Mouse (Mus musculus) limb, embryonic 12.5 days (tissue): ENCODE results near the gene Dgkg. TPM values are rescaled to one million over a fixed set of nuclear protein-coding genes. Genes with fewer than 3 reads are reported as not detected.

Experiments used
- ATAC-seq: fragments of 200-750 bp; cut with Nextera tagmentation; 2 replicates; pipeline ENCODE4 v1.8.0; 2017; ENCODE audit warnings: low read depth, moderate TSS enrichment; ENCODE audit not compliant: insufficient number of reproducible peaks, insufficient read depth, low FRiP score, low TSS enrichment
- H3K27ac ChIP-seq: fragments of 300-500 bp; sonication (generic); 2 replicates; pipeline ENCODE4 v1.5.1; 2016; ENCODE audit warnings: mild to moderate bottlenecking, moderate library complexity
- H3K27me3 ChIP-seq: fragments of 300-500 bp; sonication (generic); 2 replicates; pipeline ENCODE4 v1.6.1; 2016; ENCODE audit warnings: mild to moderate bottlenecking, moderate library complexity
- H3K36me3 ChIP-seq: fragments of 300-500 bp; sonication (generic); 2 replicates; pipeline ENCODE4 v1.6.1; 2016; ENCODE audit warnings: mild to moderate bottlenecking, moderate library complexity
- H3K4me1 ChIP-seq: fragments of 300-500 bp; sonication (generic); replicated peaks from 2 replicates; pipeline ENCODE4 v1.6.1; 2016
- H3K4me2 ChIP-seq: fragments of 300-500 bp; sonication (generic); 2 replicates; pipeline ENCODE4 v1.6.1; 2016; ENCODE audit warnings: mild to moderate bottlenecking, moderate library complexity
- H3K4me3 ChIP-seq: fragments of 300-500 bp; sonication (generic); replicated peaks from 2 replicates; pipeline ENCODE4 v1.5.1; 2016; ENCODE audit warnings: mild to moderate bottlenecking
- H3K9ac ChIP-seq: fragments of 300-500 bp; sonication (generic); replicated peaks from 2 replicates; pipeline ENCODE4 v1.6.1; 2016; ENCODE audit warnings: mild to moderate bottlenecking, moderate library complexity
- H3K9me3 ChIP-seq: fragments of 300-500 bp; sonication (generic); 2 replicates; pipeline ENCODE4 v1.6.1; 2016; ENCODE audit warnings: mild to moderate bottlenecking, moderate library complexity
- WGBS: fragments of 180-500 bp; shearing (Covaris S2); methylation state at CpG from one replicate; pipeline ENCODE4 v1.1.7; 2016; 5-methylcytosine and 5-hydroxymethylcytosine counted together
- polyA plus RNA-seq: library from polyadenylated mRNA; unstranded; fragments of >200 nt; fragmentation: Nextera tagmentation; extraction: Ambion mirVana; gene quantifications from 2 replicates; pipeline ENCODE4 v1.2.1, GENCODE M21; 2016

The Dgkg gene
- 0.09 and 0.30 TPM in 2 replicates for polyA plus RNA-seq

- H3K27me3 ChIP-seq, result peaks cover 52% of the 10 kb centered on the region
- ATAC-seq, result no peak
- no peak within 1 kb of the TSS for H3K27ac ChIP-seq
- H3K4me3 ChIP-seq, result peak within 1 kb of the TSS; percentile 48
- H3K4me2 ChIP-seq, result peak within 1 kb of the TSS; percentile 86
- no peaks in the 10 kb centered on the region for H3K9me3 ChIP-seq
- H3K9ac ChIP-seq, result peak within 1 kb of the TSS; percentile 46; the same call in 1 of the 2 replicates
- H3K4me1 ChIP-seq, result peaks cover 12% of the 10 kb centered on the region
- WGBS, result 1% methylated on average over 63 of the region's 63 CpGs
- H3K36me3 ChIP-seq, result no peaks in the 10 kb centered on the region
Measured at GRCm38 (mm10) chr16:22656533-22657444, at the start of gene Dgkg. Gene Dgkg, minus strand, starts transcription at chr16:22657221.

- Histone ChIP-seq H3K9ac (no peak overlapping the region), H3K4me1 (no peaks in the 10 kb centered on the region), H3K36me3 (no peaks in the 10 kb centered on the region), H3K27me3 (no peaks in the 10 kb centered on the region), H3K27ac (no peak overlapping the region), H3K4me2 (no peak overlapping the region), H3K4me3 (no peak overlapping the region), H3K9me3 (no peaks in the 10 kb centered on the region)
- no peak for ATAC-seq
- 35% methylated on average over 6 of the region's 6 CpGs for WGBS
Measured at GRCm38 (mm10) chr16:22704946-22705345, 47.9 kb upstream of the Dgkg start.

- H3K27me3 ChIP-seq, result no peaks in the 10 kb centered on the region
- no peak for ATAC-seq
- H3K9ac ChIP-seq, result no peak overlapping the region
- no peak overlapping the region for H3K27ac ChIP-seq
- WGBS, result 84% methylated on average over 5 of the region's 5 CpGs
- H3K36me3 ChIP-seq, result no peaks in the 10 kb centered on the region
- no peak overlapping the region for H3K4me3 ChIP-seq
- no peaks in the 10 kb centered on the region for H3K9me3 ChIP-seq
- H3K4me1 ChIP-seq, result no peaks in the 10 kb centered on the region
- no peak overlapping the region for H3K4me2 ChIP-seq
Measured at GRCm38 (mm10) chr16:22704136-22704535, 47.1 kb upstream of the Dgkg start.

GRCm38 (mm10) chr16:22698846-22699760 lies 42.1 kb upstream of the Dgkg start:
- H3K27me3 ChIP-seq, result no peaks in the 10 kb centered on the region
- WGBS, result 81% methylated on average over 13 of the region's 13 CpGs

GRCm38 (mm10) chr16:22698101-22698500 lies 41.1 kb upstream of the Dgkg start:
- no peak for ATAC-seq
- Histone ChIP-seq H3K9me3 (no peaks in the 10 kb centered on the region), H3K9ac (no peak overlapping the region), H3K27me3 (no peaks in the 10 kb centered on the region), H3K4me1 (no peaks in the 10 kb centered on the region), H3K27ac (no peak overlapping the region), H3K4me3 (no peak overlapping the region), H3K4me2 (no peak overlapping the region), H3K36me3 (no peaks in the 10 kb centered on the region)
- 80% methylated on average over 8 of the region's 8 CpGs for WGBS

More at GRCm38 (mm10) chr16:22698846-22699760, 42.1 kb upstream of the Dgkg start:
- Histone ChIP-seq H3K9me3 (no peaks in the 10 kb centered on the region), H3K4me2 (no peak overlapping the region), H3K36me3 (no peaks in the 10 kb centered on the region), H3K4me1 (no peaks in the 10 kb centered on the region), H3K27ac (no peak overlapping the region), H3K9ac (no peak overlapping the region), H3K4me3 (no peak overlapping the region)
- ATAC-seq, result no peak

GRCm38 (mm10) chr16:22689622-22690021 lies 32.6 kb upstream of the Dgkg start:
- WGBS, result 82% methylated on average over 2 of the region's 2 CpGs
- H3K27ac ChIP-seq, result no peak overlapping the region
- H3K36me3 ChIP-seq, result no peaks in the 10 kb centered on the region
- ATAC-seq, result no peak
- no peaks in the 10 kb centered on the region for H3K9me3 ChIP-seq
- H3K4me3 ChIP-seq, result no peak overlapping the region
- H3K4me2 ChIP-seq, result no peak overlapping the region
- no peak overlapping the region for H3K9ac ChIP-seq
- no peaks in the 10 kb centered on the region; the same call in 1 of the 2 replicates for H3K4me1 ChIP-seq
- H3K27me3 ChIP-seq, result no peaks in the 10 kb centered on the region

GRCm38 (mm10) chr16:22687711-22688230 lies 30.8 kb upstream of the Dgkg start:
- H3K27ac ChIP-seq, result no peak overlapping the region
- ATAC-seq, result no peak
- WGBS, result 43% methylated on average over 8 of the region's 8 CpGs
- no peak overlapping the region for H3K9ac ChIP-seq
- H3K27me3 ChIP-seq, result no peaks in the 10 kb centered on the region
- no peak overlapping the region for H3K4me3 ChIP-seq
- no peak overlapping the region for H3K4me2 ChIP-seq
- no peaks in the 10 kb centered on the region for H3K36me3 ChIP-seq
- no peaks in the 10 kb centered on the region for H3K9me3 ChIP-seq
- no peaks in the 10 kb centered on the region; the same call in 1 of the 2 replicates for H3K4me1 ChIP-seq

- H3K4me1 ChIP-seq, result no peaks in the 10 kb centered on the region; the same call in 1 of the 2 replicates
- ATAC-seq, result no peak
- 82% methylated on average over 3 of the region's 3 CpGs for WGBS
Measured at GRCm38 (mm10) chr16:22683605-22684004, 26.6 kb upstream of the Dgkg start.

GRCm38 (mm10) chr16:22682727-22683126 lies 25.7 kb upstream of the Dgkg start:
- Histone ChIP-seq H3K9me3 (no peaks in the 10 kb centered on the region), H3K9ac (no peak overlapping the region), H3K36me3 (no peaks in the 10 kb centered on the region), H3K27ac (no peak overlapping the region), H3K4me3 (no peak overlapping the region), H3K4me1 (no peaks in the 10 kb centered on the region; the same call in 1 of the 2 replicates), H3K4me2 (no peak overlapping the region), H3K27me3 (no peaks in the 10 kb centered on the region)
- ATAC-seq, result no peak

More at GRCm38 (mm10) chr16:22683605-22684004, 26.6 kb upstream of the Dgkg start:
- H3K27me3 ChIP-seq, result no peaks in the 10 kb centered on the region
- H3K4me3 ChIP-seq, result no peak overlapping the region
- no peaks in the 10 kb centered on the region for H3K9me3 ChIP-seq
- no peak overlapping the region for H3K4me2 ChIP-seq
- no peak overlapping the region for H3K27ac ChIP-seq
- H3K9ac ChIP-seq, result no peak overlapping the region
- H3K36me3 ChIP-seq, result no peaks in the 10 kb centered on the region

GRCm38 (mm10) chr16:22679641-22680040 lies 22.6 kb upstream of the Dgkg start:
- Histone ChIP-seq H3K4me1 (no peaks in the 10 kb centered on the region), H3K4me2 (no peak overlapping the region), H3K27me3 (no peaks in the 10 kb centered on the region), H3K9me3 (no peaks in the 10 kb centered on the region), H3K4me3 (no peak overlapping the region), H3K36me3 (no peaks in the 10 kb centered on the region), H3K9ac (no peak overlapping the region), H3K27ac (no peak overlapping the region)
- no peak for ATAC-seq
- WGBS, result 76% methylated on average over 3 of the region's 3 CpGs

GRCm38 (mm10) chr16:22674636-22675035 lies 17.6 kb upstream of the Dgkg start:
- Histone ChIP-seq H3K27ac (no peak overlapping the region), H3K4me3 (no peak overlapping the region), H3K9me3 (no peaks in the 10 kb centered on the region), H3K36me3 (no peaks in the 10 kb centered on the region), H3K4me2 (no peak overlapping the region), H3K4me1 (no peaks in the 10 kb centered on the region), H3K27me3 (no peaks in the 10 kb centered on the region), H3K9ac (no peak overlapping the region)
- ATAC-seq, result no peak
- 88% methylated on average over 10 of the region's 10 CpGs for WGBS
